Mouse (Mus musculus) embryonic facial prominence, embryonic 14.5 days (tissue): ENCODE results near the gene Cd276. TPM values are rescaled to one million over a fixed set of nuclear protein-coding genes. Genes with fewer than 3 reads are reported as not detected.

Experiments
- ATAC-seq: fragments of 200-750 bp; cut with Nextera tagmentation; 2 replicates; pipeline ENCODE4 v1.8.0; 2017; ENCODE audit warnings: low read depth, moderate number of reproducible peaks, moderate TSS enrichment
- DNase-seq: peaks from one replicate; pipeline ENCODE4 v3.0.0-alpha.2; 2015; ENCODE audit warnings: low spot score
- H3K27ac ChIP-seq: fragments of 300-500 bp; sonication (generic); replicated peaks from 2 replicates; pipeline ENCODE4 v1.5.1; 2014; ENCODE audit warnings: low read depth, mild to moderate bottlenecking, low read length, moderate library complexity
- H3K27me3 ChIP-seq: fragments of 300-500 bp; sonication (generic); replicated peaks from 2 replicates; pipeline ENCODE4 v1.6.1; 2014; ENCODE audit warnings: low read length; ENCODE audit not compliant: control insufficient read depth, insufficient read depth
- H3K36me3 ChIP-seq: fragments of 300-500 bp; sonication (generic); 2 replicates; pipeline ENCODE4 v1.6.1; 2014; ENCODE audit warnings: low read length, mixed read lengths; ENCODE audit not compliant: control insufficient read depth, insufficient read depth
- H3K4me1 ChIP-seq: fragments of 300-500 bp; sonication (generic); 2 replicates; pipeline ENCODE4 v1.6.1; 2014; ENCODE audit warnings: antibody characterized with exemption, low read length; ENCODE audit not compliant: control insufficient read depth, insufficient read depth
- H3K4me2 ChIP-seq: fragments of 300-500 bp; sonication (generic); 2 replicates; pipeline ENCODE4 v1.6.1; 2014; ENCODE audit warnings: low read depth, mild to moderate bottlenecking, low read length, moderate library complexity, mixed read lengths
- H3K4me3 ChIP-seq: fragments of 300-500 bp; sonication (generic); 2 replicates; pipeline ENCODE4 v1.5.1; 2014; ENCODE audit warnings: low read depth, mild to moderate bottlenecking, low read length
- H3K9ac ChIP-seq: fragments of 300-500 bp; sonication (generic); 2 replicates; pipeline ENCODE4 v1.6.1; 2014; ENCODE audit warnings: low read depth, mild to moderate bottlenecking, low read length, moderate library complexity, mixed read lengths
- H3K9me3 ChIP-seq: fragments of 300-500 bp; sonication (generic); 2 replicates; pipeline ENCODE4 v1.6.1; 2016; ENCODE audit warnings: low read length; ENCODE audit not compliant: control insufficient read depth
- WGBS: fragments of 180-500 bp; shearing (Covaris S2); extraction: QIAGEN DNeasy Blood & Tissue Kit; methylation state at CpG from one replicate; pipeline ENCODE4 v1.1.7; 2014; 5-methylcytosine and 5-hydroxymethylcytosine counted together
- polyA plus RNA-seq: library from polyadenylated mRNA; unstranded; fragments of >200 nt; fragmentation: Nextera tagmentation; extraction: Ambion mirVana; gene quantifications from 2 replicates; pipeline ENCODE4 v1.2.1, GENCODE M21; 2014

The Cd276 gene
- 56.1 and 61.1 TPM in 2 replicates for polyA plus RNA-seq

DNA sequence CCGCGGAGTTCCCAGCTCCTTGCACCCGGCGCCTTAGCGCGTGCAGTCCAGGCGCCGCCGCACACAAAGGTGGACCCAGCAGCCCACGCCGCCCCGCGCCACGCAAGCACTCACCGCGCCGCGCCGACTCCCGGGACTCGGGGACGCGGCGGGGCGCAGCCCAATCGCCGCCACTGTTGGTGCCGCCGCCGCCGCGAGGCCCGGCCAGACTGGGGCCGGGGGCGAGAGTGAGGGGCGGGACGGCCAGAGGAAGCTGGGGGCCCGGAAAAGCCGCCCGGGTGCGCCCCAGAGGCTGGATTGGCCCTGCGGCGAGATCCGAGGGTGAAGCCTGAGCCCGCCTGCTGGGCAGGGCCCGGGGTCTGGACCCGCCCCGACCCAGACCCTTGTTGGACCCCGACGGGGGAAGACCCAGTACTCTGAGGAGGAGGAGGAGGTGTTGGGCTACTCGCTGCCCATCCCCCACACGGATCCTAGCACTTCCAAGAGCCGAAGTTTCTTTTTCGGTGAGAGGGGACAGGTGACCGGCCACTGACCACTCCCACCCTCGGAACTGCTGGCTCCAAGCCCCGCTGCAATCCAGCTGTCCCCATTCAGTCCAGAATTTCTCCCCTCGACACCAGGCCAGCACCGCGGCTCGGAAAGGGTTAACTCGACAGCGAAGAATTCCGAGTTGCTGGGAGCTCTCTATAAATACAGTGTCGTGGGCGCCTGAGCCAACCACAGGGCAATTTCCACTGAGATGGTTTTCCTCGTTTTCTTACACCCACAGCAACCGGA, at the start of gene Cd276:
Gene Cd276 (minus strand): TSS at position 530 of the 777 bp plus-strand sequence.
- H3K27me3 ChIP-seq = no peaks in the 10 kb centered on the region
- peak within 1 kb of the TSS; percentile 96 for H3K27ac ChIP-seq
- peak within 1 kb of the TSS; percentile 98 for H3K9ac ChIP-seq
- peaks cover 20% of the 10 kb centered on the region for H3K4me1 ChIP-seq
- peak; percentile 75 for ATAC-seq
- peak within 1 kb of the TSS; percentile 62 for H3K4me2 ChIP-seq
- WGBS = under 1% methylated on average over 49 of the region's 68 CpGs
- peak within 1 kb of the TSS; percentile 88 for H3K4me3 ChIP-seq
- H3K36me3 ChIP-seq = no peaks in the 10 kb centered on the region
- peak; percentile 92 for DNase-seq
- no peaks in the 10 kb centered on the region for H3K9me3 ChIP-seq

DNA sequence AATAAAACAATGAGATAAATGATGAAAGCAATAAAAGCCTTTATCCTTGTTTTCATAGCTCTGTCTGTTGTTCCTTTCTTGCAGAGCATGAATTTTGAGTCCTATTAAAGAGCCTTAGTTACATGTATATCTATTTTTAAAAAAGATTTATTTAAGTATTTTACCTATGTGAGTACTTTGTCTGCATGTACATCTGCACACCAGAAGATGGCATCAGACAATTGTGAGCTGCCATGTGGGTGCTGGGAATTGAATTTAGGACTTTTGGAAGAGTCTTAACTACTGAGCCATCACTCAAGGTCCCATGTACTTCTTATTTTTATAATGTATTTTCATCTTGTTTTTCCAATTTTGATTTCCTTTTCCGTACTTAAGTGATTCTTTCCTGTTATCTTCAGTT, 40.1 kb upstream of the Cd276 start:
- H3K4me2 ChIP-seq = no peak overlapping the region
- DNase-seq = no peak
- H3K4me3 ChIP-seq = no peak overlapping the region
- no peaks in the 10 kb centered on the region for H3K27me3 ChIP-seq
- H3K36me3 ChIP-seq = no peaks in the 10 kb centered on the region
- WGBS = 98% methylated on average over 1 of the region's 1 CpGs
- no peak overlapping the region for H3K9ac ChIP-seq
- H3K27ac ChIP-seq = no peak overlapping the region
- H3K4me1 ChIP-seq = peaks cover 4% of the 10 kb centered on the region
- ATAC-seq = no peak
- no peaks in the 10 kb centered on the region for H3K9me3 ChIP-seq

DNA sequence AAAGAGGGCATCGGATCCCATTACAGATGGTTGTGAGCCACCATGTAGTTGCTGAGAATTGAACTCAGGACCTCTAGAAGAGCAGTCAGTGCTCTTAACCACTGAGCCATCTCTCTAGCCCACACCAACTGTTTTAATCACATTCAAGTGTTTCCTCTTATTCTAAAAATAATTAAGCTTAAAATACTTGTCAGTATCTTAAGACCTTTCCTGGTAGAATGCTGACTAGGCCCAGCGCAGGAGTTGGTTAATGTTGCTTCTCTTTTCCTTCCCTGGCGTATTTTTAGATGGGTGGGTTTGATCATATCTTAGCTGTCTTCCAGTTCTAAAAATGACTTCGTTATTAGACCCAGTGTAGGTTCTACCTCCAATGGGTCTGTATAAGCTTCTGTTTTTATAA, 33.4 kb upstream of the Cd276 start:
- H3K4me2 ChIP-seq = no peak overlapping the region
- 90% methylated on average over 4 of the region's 4 CpGs for whole genome bisulfite sequencing
- no peaks in the 10 kb centered on the region for H3K27me3 ChIP-seq
- no peak overlapping the region for H3K4me3 ChIP-seq
- H3K9me3 ChIP-seq = no peaks in the 10 kb centered on the region
- H3K27ac ChIP-seq = no peak overlapping the region
- no peak for DNase-seq
- peaks cover 7% of the 10 kb centered on the region for H3K4me1 ChIP-seq
- no peak for ATAC-seq
- no peak overlapping the region for H3K9ac ChIP-seq
- no peaks in the 10 kb centered on the region for H3K36me3 ChIP-seq

DNA sequence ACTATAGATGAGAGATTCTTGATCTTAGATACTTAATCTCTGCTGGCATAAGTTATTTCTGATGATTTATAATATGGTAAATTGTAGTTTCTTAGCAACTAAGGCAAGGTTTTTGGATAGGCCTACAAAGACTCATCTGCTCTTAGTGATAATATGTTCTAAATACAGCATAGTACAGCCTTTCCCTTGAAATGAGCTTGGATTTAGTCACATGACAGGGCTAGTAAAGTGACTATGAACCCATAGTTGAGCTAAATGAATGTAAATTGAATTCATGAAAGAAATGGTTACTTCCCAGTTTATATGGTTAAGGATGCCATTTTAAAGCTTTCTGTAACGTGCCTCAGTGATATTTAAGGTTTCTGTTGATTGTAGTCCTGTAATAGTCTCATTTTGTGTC, 29.1 kb upstream of the Cd276 start:
- peaks cover 9% of the 10 kb centered on the region for H3K4me1 ChIP-seq
- H3K4me3 ChIP-seq = no peak overlapping the region
- H3K9ac ChIP-seq = no peak overlapping the region
- ATAC-seq (no peak), DNase-seq (no peak)
- 75% methylated on average over 1 of the region's 1 CpGs for WGBS
- H3K9me3 ChIP-seq = no peaks in the 10 kb centered on the region
- H3K27ac ChIP-seq = no peak overlapping the region
- H3K4me2 ChIP-seq = no peak overlapping the region
- no peaks in the 10 kb centered on the region for H3K36me3 ChIP-seq
- no peaks in the 10 kb centered on the region for H3K27me3 ChIP-seq

- H3K27me3 ChIP-seq = no peaks in the 10 kb centered on the region
- no peak for ATAC-seq
- no peaks in the 10 kb centered on the region for H3K36me3 ChIP-seq
- peak overlapping the region; percentile 88 for H3K4me2 ChIP-seq
- peak; percentile 30 for DNase-seq
- WGBS = 3% methylated on average over 8 of the region's 8 CpGs
- H3K9ac ChIP-seq = peak overlapping the region; percentile 97
- H3K27ac ChIP-seq = peak overlapping the region; percentile 97
- peaks cover 9% of the 10 kb centered on the region for H3K4me1 ChIP-seq
- H3K4me3 ChIP-seq = peak overlapping the region; percentile 94
- H3K9me3 ChIP-seq = no peaks in the 10 kb centered on the region
Observed at GRCm38 (mm10) chr9:58583267-58583641, 28.0 kb upstream of the Cd276 start.

DNA sequence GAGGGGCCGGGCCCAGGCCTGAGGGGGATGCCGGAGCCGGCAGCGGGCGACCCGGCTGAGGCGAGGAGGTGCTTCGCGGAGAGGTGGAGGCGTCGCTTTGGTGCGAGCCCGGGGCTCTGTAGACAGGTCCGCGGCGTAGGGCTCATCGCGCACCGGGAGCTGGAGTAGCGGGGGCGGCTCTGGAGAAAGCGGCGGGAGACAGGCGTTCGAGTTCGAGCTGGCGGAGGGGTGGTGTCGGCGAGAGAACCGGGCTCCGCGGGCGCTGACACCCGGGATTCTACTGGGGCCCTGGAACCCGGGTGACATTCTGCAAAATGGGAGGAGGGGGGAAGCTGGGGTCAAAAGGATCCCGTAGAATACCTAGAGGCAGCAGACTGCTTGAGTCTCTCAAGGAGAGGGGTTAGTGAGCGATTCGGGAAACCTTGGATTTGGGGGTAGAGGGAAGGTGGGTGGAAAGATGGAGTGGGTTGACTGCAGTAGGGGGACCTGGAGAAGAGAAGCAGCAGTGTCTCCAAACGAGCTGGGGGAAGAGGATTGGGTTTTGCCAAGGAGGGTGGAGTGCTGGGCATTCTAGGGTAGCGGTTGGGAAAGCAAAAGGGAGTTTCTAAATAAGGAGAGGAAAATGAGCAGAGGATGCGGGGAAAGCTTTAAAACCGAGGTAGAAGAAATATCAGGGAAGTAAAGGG, 27.5 kb upstream of the Cd276 start:
- Histone ChIP-seq H3K9me3 (no peaks in the 10 kb centered on the region), H3K4me3 (peak overlapping the region; percentile 94), H3K4me1 (peaks cover 9% of the 10 kb centered on the region), H3K9ac (peak overlapping the region; percentile 97), H3K27me3 (no peaks in the 10 kb centered on the region), H3K36me3 (no peaks in the 10 kb centered on the region), H3K4me2 (peak overlapping the region; percentile 88), H3K27ac (peak overlapping the region; percentile 97)
- DNase-seq (no peak), ATAC-seq (peak; percentile 72)
- WGBS = under 1% methylated on average over 39 of the region's 42 CpGs

DNA sequence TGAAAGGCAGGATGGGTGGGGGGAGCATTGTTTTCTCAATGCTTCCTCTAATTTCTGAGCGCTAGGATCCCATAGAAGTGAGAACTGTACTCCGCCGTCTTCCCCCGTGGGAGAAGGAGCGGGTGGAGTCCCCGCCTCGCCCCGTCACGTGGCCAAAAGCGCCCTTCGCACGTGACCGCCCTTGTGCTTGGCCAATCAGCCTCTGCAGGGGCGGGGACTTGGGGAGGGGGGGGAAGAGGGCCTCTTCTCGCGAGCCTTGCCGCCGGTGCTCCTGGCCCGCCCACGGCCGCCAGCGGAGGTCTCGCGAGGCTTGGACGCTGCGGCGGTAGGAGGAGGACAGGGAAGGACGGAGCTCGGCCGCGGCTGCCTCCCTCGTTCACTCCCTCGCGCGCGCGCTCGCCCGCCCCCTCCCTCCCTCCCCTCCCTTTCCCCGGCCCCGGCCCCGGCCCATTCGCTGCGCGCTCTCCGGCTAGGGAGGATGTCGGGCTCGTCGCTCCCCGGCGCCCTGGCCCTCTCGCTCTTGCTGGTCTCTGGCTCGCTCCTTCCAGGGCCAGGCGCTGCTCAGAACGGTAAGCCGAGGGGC, 26.8 kb upstream of the Cd276 start, which contains the start of gene Nptn:
Gene Nptn (plus strand): TSS at position 283 of the 583 bp plus-strand sequence.
- H3K36me3 ChIP-seq = no peaks in the 10 kb centered on the region
- no peaks in the 10 kb centered on the region for H3K27me3 ChIP-seq
- ATAC-seq (peak; percentile 99), DNase-seq (peak; percentile 99)
- H3K27ac ChIP-seq = peak within 1 kb of the TSS; percentile 97
- H3K9me3 ChIP-seq = no peaks in the 10 kb centered on the region
- peak within 1 kb of the TSS; percentile 97 for H3K9ac ChIP-seq
- peak within 1 kb of the TSS; percentile 94 for H3K4me3 ChIP-seq
- H3K4me1 ChIP-seq = peaks cover 9% of the 10 kb centered on the region
- peak within 1 kb of the TSS; percentile 88 for H3K4me2 ChIP-seq
- WGBS = under 1% methylated on average over 23 of the region's 56 CpGs

GRCm38 (mm10) chr9:58581283-58581930, 26.2 kb upstream of the Cd276 start:
- Histone ChIP-seq H3K4me2 (peak overlapping the region; percentile 68), H3K9ac (peak overlapping the region; percentile 60), H3K9me3 (no peaks in the 10 kb centered on the region), H3K4me1 (peaks cover 9% of the 10 kb centered on the region), H3K36me3 (no peaks in the 10 kb centered on the region), H3K27ac (peak overlapping the region; percentile 83), H3K4me3 (peak overlapping the region; percentile 94), H3K27me3 (no peaks in the 10 kb centered on the region)
- DNase-seq (no peak), ATAC-seq (no peak)
- WGBS = 25% methylated on average over 8 of the region's 8 CpGs
